Mouse (Mus musculus) ES-Bruce4 (cell line): ENCODE results near the gene Gap43. TPM values are rescaled to one million over a fixed set of nuclear protein-coding genes. Genes with fewer than 3 reads are reported as not detected.
A peak's percentile ranks its signal among the peaks of the same experiment; 100 is the strongest.

Source experiments
- H3K27ac ChIP-seq: 2 replicates; pipeline ENCODE4 v1.5.1; 2012; ENCODE audit warnings: low read length, inconsistent platforms; ENCODE audit not compliant: insufficient read depth
- H3K27me3 ChIP-seq: 2 replicates; pipeline ENCODE4 v1.6.1; 2012; ENCODE audit warnings: mild to moderate bottlenecking, low read length, inconsistent platforms; ENCODE audit not compliant: control insufficient read depth, poor library complexity, insufficient read depth, severe bottlenecking
- H3K36me3 ChIP-seq: 2 replicates; pipeline ENCODE4 v1.6.1; 2012; ENCODE audit warnings: inconsistent platforms, mild to moderate bottlenecking, low read length, moderate library complexity; ENCODE audit not compliant: control insufficient read depth, poor library complexity, insufficient read depth, severe bottlenecking
- H3K4me1 ChIP-seq: one replicate; pipeline ENCODE4 v1.8.1; 2011; ENCODE audit warnings: low read length; ENCODE audit not compliant: control insufficient read depth, insufficient read depth
- H3K4me3 ChIP-seq: 2 replicates; pipeline ENCODE4 v1.5.1; 2011; ENCODE audit warnings: low read depth, mild to moderate bottlenecking, low read length
- H3K9ac ChIP-seq: 2 replicates; pipeline ENCODE4 v1.6.1; 2012; ENCODE audit warnings: low read depth, mild to moderate bottlenecking, inconsistent platforms; ENCODE audit not compliant: poor library complexity, severe bottlenecking
- H3K9me3 ChIP-seq: replicated peaks from 2 replicates; pipeline ENCODE4 v1.6.1; 2012; ENCODE audit warnings: mild to moderate bottlenecking, low read length, inconsistent platforms; ENCODE audit not compliant: control insufficient read depth, poor library complexity, insufficient read depth, severe bottlenecking
- CTCF ChIP-seq: IDR thresholded peaks from one replicate; pipeline ENCODE4 v1.8.1; 2011; ENCODE audit warnings: low read depth, low read length
- EP300 ChIP-seq: IDR thresholded peaks from 2 replicates; pipeline ENCODE4 v1.6.1; 2011; ENCODE audit warnings: low read depth, low read length; ENCODE audit not compliant: insufficient read depth
- POLR2A ChIP-seq: IDR thresholded peaks from one replicate; pipeline ENCODE4 v1.8.1; 2011; ENCODE audit warnings: low read length; ENCODE audit not compliant: insufficient read depth
- polyA plus RNA-seq: library from polyadenylated mRNA; stranded (reverse); fragments of >200 nt; gene quantifications from 2 replicates; pipeline ENCODE4 v1.2.4, GENCODE M21; 2011; ENCODE audit warnings: low read depth; ENCODE audit not compliant: missing spikeins, insufficient read depth, insufficient read length

The Gap43 gene
- polyA plus RNA-seq, 1 experiment, result 9.9 TPM

- no peaks in the 10 kb centered on the region for H3K9me3 ChIP-seq
- H3K4me1 ChIP-seq, result no peaks in the 10 kb centered on the region
- H3K27me3 ChIP-seq, result no peaks in the 10 kb centered on the region
- H3K27ac ChIP-seq, result no peak overlapping the region
- no peak overlapping the region for H3K9ac ChIP-seq
- no peak overlapping the region for H3K4me3 ChIP-seq
- H3K36me3 ChIP-seq, result no peaks in the 10 kb centered on the region
- TF ChIP-seq POLR2A (no peak), EP300 (no peak), CTCF (no peak)
Observed at GRCm38 (mm10) chr16:42319365-42319764, 21.1 kb downstream of the Gap43 start.

- no peak for TF ChIP-seq POLR2A
- TF ChIP-seq CTCF, result no peak
- H3K9me3 ChIP-seq, result no peaks in the 10 kb centered on the region
- H3K27me3 ChIP-seq, result no peaks in the 10 kb centered on the region
- H3K9ac ChIP-seq, result no peak overlapping the region
- H3K27ac ChIP-seq, result no peak overlapping the region
- H3K4me1 ChIP-seq, result no peaks in the 10 kb centered on the region
- no peaks in the 10 kb centered on the region for H3K36me3 ChIP-seq
- no peak overlapping the region for H3K4me3 ChIP-seq
Observed at GRCm38 (mm10) chr16:42312125-42312524, 28.3 kb downstream of the Gap43 start.

- H3K27me3 ChIP-seq, result no peaks in the 10 kb centered on the region
- H3K27ac ChIP-seq, result no peak overlapping the region
- no peak overlapping the region for H3K9ac ChIP-seq
- no peaks in the 10 kb centered on the region for H3K36me3 ChIP-seq
- TF ChIP-seq CTCF (no peak), EP300 (no peak), POLR2A (no peak)
- no peaks in the 10 kb centered on the region for H3K4me1 ChIP-seq
- H3K4me3 ChIP-seq, result no peak overlapping the region
- no peaks in the 10 kb centered on the region for H3K9me3 ChIP-seq
Observed at GRCm38 (mm10) chr16:42308761-42309160, 31.7 kb downstream of the Gap43 start.

GRCm38 (mm10) chr16:42305934-42306701, 34.3 kb downstream of the Gap43 start:
- H3K9me3 ChIP-seq, result no peaks in the 10 kb centered on the region
- no peaks in the 10 kb centered on the region for H3K36me3 ChIP-seq
- no peaks in the 10 kb centered on the region for H3K27me3 ChIP-seq
- no peaks in the 10 kb centered on the region for H3K4me1 ChIP-seq
- 0 out of 2 replicates have a peak overlapping the region, but pooled peaks have one; percentile 14 for H3K9ac ChIP-seq
- peak overlapping the region; percentile 87 for H3K27ac ChIP-seq
- peak overlapping the region; percentile 28 for H3K4me3 ChIP-seq
- TF ChIP-seq EP300 (peak; percentile 43; the same call in 1 of the 2 replicates), POLR2A (no peak)

- Histone ChIP-seq H3K4me3 (no peak overlapping the region), H3K9me3 (no peaks in the 10 kb centered on the region), H3K4me1 (no peaks in the 10 kb centered on the region), H3K27ac (no peak overlapping the region), H3K9ac (no peak overlapping the region), H3K36me3 (no peaks in the 10 kb centered on the region), H3K27me3 (no peaks in the 10 kb centered on the region)
- TF ChIP-seq CTCF, result no peak
- TF ChIP-seq EP300, result no peak
Observed at GRCm38 (mm10) chr16:42303461-42303860, 37.0 kb downstream of the Gap43 start.

- H3K9ac ChIP-seq, result no peak overlapping the region
- no peak overlapping the region for H3K4me3 ChIP-seq
- no peak overlapping the region for H3K27ac ChIP-seq
- no peaks in the 10 kb centered on the region for H3K9me3 ChIP-seq
- TF ChIP-seq CTCF, result no peak
- no peak for TF ChIP-seq POLR2A
- no peak for TF ChIP-seq EP300
- no peaks in the 10 kb centered on the region for H3K36me3 ChIP-seq
- no peaks in the 10 kb centered on the region for H3K4me1 ChIP-seq
- H3K27me3 ChIP-seq, result no peaks in the 10 kb centered on the region
Observed at GRCm38 (mm10) chr16:42294481-42294880, 46.0 kb downstream of the Gap43 start.
